Mouse (Mus musculus) lung, adult 2 months (tissue): ENCODE measurements around the gene Tmem203. TPM values are rescaled to one million over a fixed set of nuclear protein-coding genes. Genes with fewer than 3 reads are reported as not detected.

Experiments used
- DNase-seq: peaks from one replicate; pipeline ENCODE4 v3.0.0; 2022
- H3K4me1 ChIP-seq: fragments of 200-500 bp; 2 replicates; pipeline ENCODE4 v1.6.1; 2011; ENCODE audit warnings: low read length; ENCODE audit not compliant: control insufficient read depth, insufficient read depth
- H3K4me3 ChIP-seq: fragments of 200-500 bp; replicated peaks from 2 replicates; pipeline ENCODE3; 2011; ENCODE audit warnings: low read depth, mild to moderate bottlenecking, control low read depth, low read length; ENCODE audit errors: extremely low read depth
- CTCF ChIP-seq: fragments of 200-500 bp; IDR thresholded peaks from 2 replicates; pipeline ENCODE4 v1.5.1; 2011; ENCODE audit warnings: mild to moderate bottlenecking, low read length, control low read depth; ENCODE audit not compliant: insufficient read depth
- POLR2A ChIP-seq: fragments of 200-500 bp; IDR thresholded peaks from 2 replicates; pipeline ENCODE4 v1.6.1; 2011; ENCODE audit warnings: low read depth, mild to moderate bottlenecking, control low read depth, low read length, borderline replicate concordance; ENCODE audit errors: extremely low read depth
- WGBS: fragments of 180-500 bp; shearing (Covaris S2); methylation state at CpG from one replicate; pipeline ENCODE4 v1.1.7; 2018; 5-methylcytosine and 5-hydroxymethylcytosine counted together
- polyA plus RNA-seq: library from polyadenylated mRNA; depleted of rRNA; stranded (reverse); fragments of >200 nt; gene quantifications from 2 replicates; pipeline ENCODE4 v1.2.3, GENCODE M21; 2012

Gene Tmem203
- polyA plus RNA-seq, 1 experiment = 53.5 TPM

GRCm38 (mm10) chr2:25271827-25272511 lies 16.7 kb downstream of the Tmem203 start, which contains the start of the genes Ssna1 and Anapc2:
Gene Ssna1 (minus strand): TSS chr2:25272438.
Gene Anapc2 (plus strand): TSS chr2:25272478.
- peak; percentile 98 for DNase-seq
- WGBS = under 1% methylated on average over 55 of the region's 55 CpGs
- peaks cover 12% of the 10 kb centered on the region for H3K4me1 ChIP-seq
- no peak for TF ChIP-seq CTCF
- TF ChIP-seq POLR2A = peak; percentile 89; the same call in 1 of the 2 replicates
- peak within 1 kb of the TSS; percentile 72 for H3K4me3 ChIP-seq

- WGBS = under 1% methylated on average over 29 of the region's 29 CpGs
- no peak for TF ChIP-seq POLR2A
- no peak for TF ChIP-seq CTCF
- Histone ChIP-seq H3K4me3 (peak overlapping the region; percentile 72), H3K4me1 (peaks cover 12% of the 10 kb centered on the region)
- DNase-seq = no peak
Observed at GRCm38 (mm10) chr2:25272515-25272914, 17.3 kb downstream of the Tmem203 start.

GRCm38 (mm10) chr2:25273010-25273409 lies 17.8 kb downstream of the Tmem203 start:
- 29% methylated on average over 16 of the region's 16 CpGs for WGBS
- TF ChIP-seq CTCF = no peak
- no peak for TF ChIP-seq POLR2A
- DNase-seq = no peak
- H3K4me3 ChIP-seq = peak overlapping the region; percentile 72
- H3K4me1 ChIP-seq = peaks cover 12% of the 10 kb centered on the region

GRCm38 (mm10) chr2:25278928-25279882 lies 24.0 kb downstream of the Tmem203 start:
- WGBS = 64% methylated on average over 13 of the region's 13 CpGs
- Histone ChIP-seq H3K4me1 (no peaks in the 10 kb centered on the region), H3K4me3 (no peak overlapping the region)
- DNase-seq = peak; percentile 77
- no peak for TF ChIP-seq POLR2A
- TF ChIP-seq CTCF = peak; percentile 75

GRCm38 (mm10) chr2:25285551-25285950 lies 30.3 kb downstream of the Tmem203 start:
- Histone ChIP-seq H3K4me1 (peaks cover 20% of the 10 kb centered on the region), H3K4me3 (no peak overlapping the region)
- TF ChIP-seq POLR2A (no peak), CTCF (no peak)
- no peak for DNase-seq
- 69% methylated on average over 2 of the region's 2 CpGs for whole genome bisulfite sequencing

GRCm38 (mm10) chr2:25286314-25286713 lies 31.1 kb downstream of the Tmem203 start:
- no peak for TF ChIP-seq POLR2A
- no peak for TF ChIP-seq CTCF
- Histone ChIP-seq H3K4me1 (peaks cover 23% of the 10 kb centered on the region), H3K4me3 (no peak overlapping the region)
- WGBS = 36% methylated on average over 1 of the region's 1 CpGs
- DNase-seq = no peak

- 14% methylated on average over 7 of the region's 7 CpGs for WGBS
- DNase-seq = peak; percentile 50
- TF ChIP-seq CTCF (no peak), POLR2A (no peak)
- Histone ChIP-seq H3K4me3 (no peak overlapping the region), H3K4me1 (peaks cover 23% of the 10 kb centered on the region)
Observed at GRCm38 (mm10) chr2:25286837-25287636, 31.8 kb downstream of the Tmem203 start.

- H3K4me1 ChIP-seq = peaks cover 23% of the 10 kb centered on the region
- 85% methylated on average over 6 of the region's 6 CpGs for WGBS
- TF ChIP-seq POLR2A (no peak), CTCF (no peak)
- no peak within 1 kb of the TSS for H3K4me3 ChIP-seq
- no peak for DNase-seq
Observed at GRCm38 (mm10) chr2:25287927-25288649, 32.8 kb downstream of the Tmem203 start, which contains the start of gene Tmem210. Gene Tmem210 (plus strand): TSS chr2:25288145.
